Mouse (Mus musculus) megakaryocyte, embryonic 14.5 days (primary cell): ENCODE results near the gene Alyref.

ENCODE experiments used
- FLI1 ChIP-seq: IDR thresholded peaks from 2 replicates; pipeline ENCODE4 v1.6.1; 2012; ENCODE audit warnings: low read length, inconsistent platforms, mixed read lengths
- GATA1 ChIP-seq: IDR thresholded peaks from 3 replicates; pipeline ENCODE4 v1.6.1; 2012; ENCODE audit warnings: mixed read lengths, low read length, inconsistent platforms, borderline replicate concordance

GRCm38 (mm10) chr11:120613481-120613972 is 15.4 kb upstream of the Alyref start:
- TF ChIP-seq GATA1 (no peak), FLI1 (no peak)
